Comparison of ENCODE assay signal across 14 mouse cellular contexts in the genomic region with DNA sequence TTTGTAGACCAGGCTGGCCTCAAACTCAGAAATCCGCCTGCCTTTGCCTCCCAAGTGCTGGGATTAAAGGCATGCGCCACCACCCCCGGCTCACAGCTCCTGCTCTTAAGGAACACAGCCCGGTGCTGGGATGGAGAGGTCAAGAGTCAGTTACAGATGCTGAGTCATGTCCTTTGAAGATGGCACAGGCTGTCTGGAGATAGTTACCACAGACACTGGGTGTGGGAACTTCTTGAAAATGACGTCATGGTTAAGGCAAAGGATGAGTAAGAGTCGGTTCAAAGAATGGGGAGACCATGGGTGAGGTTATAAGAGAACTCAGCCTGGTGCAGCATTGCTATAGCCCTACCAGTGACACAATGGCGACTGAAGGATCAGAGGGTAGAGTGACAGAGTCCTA. TPM values are rescaled to one million over a fixed set of nuclear protein-coding genes. Genes with fewer than 3 reads are reported as not detected.
DNase-seq lines count a peak whose midpoint lies in the region; ATAC-seq and TF ChIP-seq lines count a peak whose summit lies in the region.
"Had no signal": no experiment of that assay in that cellular context is flagged by ENCODE, and none has a peak within 500 bp of the region (broad histone marks: within the 10 kb centered on the region; RNA-seq: fewer than 3 reads in every experiment).

No protein-coding gene starts in this region.

- WGBS in lung, postnatal 0 days: 57% methylated on average over 7 of the region's 7 CpGs
- WGBS in liver, postnatal 0 days (ENCODE audit: insufficient replicate concordance): 34% methylated on average over 7 of the region's 7 CpGs

- no peak overlapping the region for H3K9ac ChIP-seq in lung, postnatal 0 days (replicated peaks; ENCODE audit: low read depth)
- no peak overlapping the region for H3K9ac ChIP-seq in MEL (ENCODE audit: control insufficient read depth, low read depth, low read length, poor library complexity, severe bottlenecking)
- no peak overlapping the region for H3K9ac ChIP-seq in liver, postnatal 0 days (replicated peaks)
- H3K9ac ChIP-seq: hindbrain, embryonic 12.5 days; lung, embryonic 14.5 days; midbrain, embryonic 12.5 days had no signal

- H3K36me3 ChIP-seq in lung, postnatal 0 days (ENCODE audit: insufficient read depth, low read length): no peaks in the 10 kb centered on the region
- peaks cover 0 to 4% of the 10 kb centered on the region in 2 experiments; a peak in 2 of 4 replicates for H3K36me3 ChIP-seq in MEL (ENCODE audit: control insufficient read depth in 1 of 2, insufficient read depth in 2 of 2, low read length in 2 of 2)
- no peaks in the 10 kb centered on the region for H3K36me3 ChIP-seq in liver, postnatal 0 days (replicated peaks; ENCODE audit: insufficient read depth, low read length)
- H3K36me3 ChIP-seq: hindbrain, embryonic 12.5 days; midbrain, embryonic 12.5 days had no signal

- no peak overlapping the region for H3K4me2 ChIP-seq in lung, postnatal 0 days (replicated peaks; ENCODE audit: low read depth, low read length)
- H3K4me2 ChIP-seq in liver, postnatal 0 days (ENCODE audit: low read depth, low read length): peak overlapping the region; percentile 28; the same call in 1 of the 2 replicates
- H3K4me2 ChIP-seq: hindbrain, embryonic 12.5 days; lung, embryonic 14.5 days; midbrain, embryonic 12.5 days had no signal

- H3K9me3 ChIP-seq in lung, postnatal 0 days (ENCODE audit: low read length): no peaks in the 10 kb centered on the region
- H3K9me3 ChIP-seq in MEL (replicated peaks; ENCODE audit: insufficient read depth, low read length): no peaks in the 10 kb centered on the region
- H3K9me3 ChIP-seq in liver, postnatal 0 days (ENCODE audit: low read length): no peaks in the 10 kb centered on the region
- H3K9me3 ChIP-seq: hindbrain, embryonic 12.5 days; midbrain, embryonic 12.5 days had no signal

- no peak for TF ChIP-seq RAD21 in MEL (IDR thresholded peaks at IDR 0.05; ENCODE audit: low read depth, low read length)

- no peak for TF ChIP-seq CTCF in lung, postnatal 0 days (IDR thresholded peaks at IDR 0.05)
- no peak for TF ChIP-seq CTCF in MEL (IDR thresholded peaks at IDR 0.05 in 2 of 3, conservative IDR thresholded peaks at IDR 0.05 in 1 of 3; ENCODE audit: control insufficient read depth in 1 of 3, insufficient read depth in 1 of 3, low read depth in 2 of 3, low read length in 3 of 3, poor library complexity in 1 of 3, severe bottlenecking in 1 of 3)
- TF ChIP-seq CTCF in liver, postnatal 0 days (IDR thresholded peaks at IDR 0.05; ENCODE audit: low read depth): no peak

- intact Hi-C loops in gastrocnemius, postnatal 36 days (cut with DNase I): no loop called here

- H3K4me1 ChIP-seq in lung, postnatal 0 days (ENCODE audit: insufficient read depth, low read depth, low read length): peaks cover 7% of the 10 kb centered on the region; the same call in 1 of the 2 replicates
- H3K4me1 ChIP-seq in MEL (ENCODE audit: control insufficient read depth in 1 of 2, insufficient read depth in 2 of 2, low read length in 2 of 2): peaks cover 0 to 6% of the 10 kb centered on the region in 2 experiments; a peak in 2 of 4 replicates
- peaks cover 13% of the 10 kb centered on the region for H3K4me1 ChIP-seq in liver, postnatal 0 days (ENCODE audit: insufficient read depth)

- peak; percentile 26; the same call in 1 of the 2 replicates for TF ChIP-seq EP300 in lung, postnatal 0 days (IDR thresholded peaks at IDR 0.05)
- TF ChIP-seq EP300 in MEL (IDR thresholded peaks at IDR 0.05; ENCODE audit: low read depth in 1 of 2, low read length in 2 of 2): peak in 1 of 2 experiments; percentile 15; a peak in 1 of 4 replicates
- peak; percentile 18; the same call in 1 of the 2 replicates for TF ChIP-seq EP300 in liver, postnatal 0 days (IDR thresholded peaks at IDR 0.05; ENCODE audit: low read depth)

- H3K27ac ChIP-seq in lung, postnatal 0 days (ENCODE audit: low read length): no peak overlapping the region
- H3K27ac ChIP-seq in MEL (ENCODE audit: control insufficient read depth, low read depth, low read length): no peak overlapping the region
- no peak overlapping the region for H3K27ac ChIP-seq in liver, postnatal 0 days (ENCODE audit: low read depth)
- H3K27ac ChIP-seq: hindbrain, embryonic 12.5 days; midbrain, embryonic 12.5 days had no signal

- no peaks in the 10 kb centered on the region for H3K27me3 ChIP-seq in lung, postnatal 0 days (replicated peaks; ENCODE audit: insufficient read depth, low read length)
- H3K27me3 ChIP-seq in MEL (ENCODE audit: control insufficient read depth in 1 of 2, insufficient read depth in 2 of 2, low read length in 2 of 2): peaks cover 0 to 2% of the 10 kb centered on the region in 2 experiments; a peak in 1 of 4 replicates
- no peaks in the 10 kb centered on the region for H3K27me3 ChIP-seq in liver, postnatal 0 days (ENCODE audit: insufficient read depth, low read length)
- H3K27me3 ChIP-seq: hindbrain, embryonic 12.5 days had no signal

- no peak for ATAC-seq in lung, postnatal 0 days
- ATAC-seq in common myeloid progenitor, adult 5-6 weeks (replicated peaks; ENCODE audit: low read depth, poor library complexity, severe bottlenecking): peak; percentile 60
- peak; percentile 90 for ATAC-seq in liver, postnatal 0 days
- ATAC-seq in activated CD4-positive, CD25-positive, alpha-beta regulatory T cell, adult 4 months: no peak

- no peaks in the 10 kb centered on the region for H3K79me2 ChIP-seq in MEL (ENCODE audit: control insufficient read depth, insufficient read depth, low read length, poor library complexity)

- peak; percentile 26 for DNase-seq in lung, postnatal 0 days (ENCODE audit: low spot score)
- DNase-seq in lung, postnatal 4 days: no peak
- DNase-seq in MEL (ENCODE audit: low read depth, low spot score): peak; percentile 60
- DNase-seq in liver, postnatal 0 days: peak; percentile 24
- no peak for DNase-seq in gastrocnemius, postnatal 10 days
- no peak for DNase-seq in gastrocnemius, postnatal 36 days
- DNase-seq: kidney, adult 11 months; lung, embryonic 14.5 days; right cerebral cortex, adult 18-20 months had no signal

- H3K4me3 ChIP-seq in lung, postnatal 0 days (ENCODE audit: low read depth, low read length): no peak overlapping the region
- H3K4me3 ChIP-seq in MEL (ENCODE audit: control insufficient read depth in 1 of 2, insufficient read depth in 1 of 2, low read depth in 2 of 2, low read length in 2 of 2): no peak overlapping the region
- no peak overlapping the region for H3K4me3 ChIP-seq in liver, postnatal 0 days (ENCODE audit: low read depth, low read length)
- H3K4me3 ChIP-seq: hindbrain, embryonic 12.5 days; midbrain, embryonic 12.5 days had no signal

- TF ChIP-seq POLR2A in MEL (IDR thresholded peaks at IDR 0.05; ENCODE audit: control insufficient read depth in 1 of 2, insufficient read depth in 1 of 2, low read depth in 1 of 2, low read length in 2 of 2, poor library complexity in 1 of 2): no peak

TF ChIP-seq in MEL, 35 proteins besides CTCF, POLR2A, EP300 and RAD21:
- TF ChIP-seq CHD1 (IDR thresholded peaks at IDR 0.05; ENCODE audit: low read depth, low read length) (no peak), GATA1 (IDR thresholded peaks at IDR 0.05; ENCODE audit: low read depth, low read length) (0 out of 2 replicates have a peak, but pooled peaks have one; percentile 7), ZMIZ1 (IDR thresholded peaks at IDR 0.05; ENCODE audit: low read depth, low read length) (no peak), MAFK (IDR thresholded peaks at IDR 0.05; ENCODE audit: borderline replicate concordance, low read depth, low read length) (no peak), ETS1 (IDR thresholded peaks at IDR 0.05; ENCODE audit: low read depth, low read length) (peak; percentile 80), MAZ (IDR thresholded peaks at IDR 0.05; ENCODE audit: low read depth, low read length) (no peak), MEF2A (IDR thresholded peaks at IDR 0.05; ENCODE audit: extremely low read depth, insufficient replicate concordance, low read depth, low read length, poor library complexity, severe bottlenecking) (no peak)
TF ChIP-seq in MEL: peak in this region for 2.

RNA-seq across cellular contexts. Expression of gene Klhdc8a, which starts 33.8 kb away (rescaled TPM):
- 4.1 and 4.4 TPM in 2 replicates for polyA plus RNA-seq in lung, postnatal 0 days (2015; fragmentation: Nextera tagmentation; extraction: Ambion mirVana)
- total RNA-seq in MEL (2012; rRNA removed): not detected in 2 replicates
- polyA plus RNA-seq in MEL (2012; ENCODE audit: insufficient read depth in 1 of 2, insufficient read length in 2 of 2, low read depth in 1 of 2, low replicate concordance in 2 of 2, missing spikeins in 1 of 2): not detected
- total RNA-seq in common myeloid progenitor, adult 5-6 weeks (2017): not detected in 2 replicates
- 0.32 and 0.40 TPM in 2 replicates for polyA plus RNA-seq in liver, postnatal 0 days (2015; fragmentation: Nextera tagmentation; extraction: Ambion mirVana)
- total RNA-seq in gastrocnemius, postnatal 10 days (2021): under 1 TPM; 0.45 to 0.52 TPM
- total RNA-seq in gastrocnemius, postnatal 36 days (2021): under 1 TPM; 0.07 to 0.10 TPM
- not detected for polyA plus RNA-seq in activated CD4-positive, CD25-positive, alpha-beta regulatory T cell, adult 4 months (2017; shearing (Covaris generic))

RNA-seq across cellular contexts. Expression of gene Gm10188, which starts 35.0 kb away (rescaled TPM):
- not detected in 2 replicates for polyA plus RNA-seq in lung, postnatal 0 days (2015; fragmentation: Nextera tagmentation; extraction: Ambion mirVana)
- total RNA-seq in MEL (2012; rRNA removed): not detected in 2 replicates
- not detected for polyA plus RNA-seq in MEL (2012; ENCODE audit: insufficient read depth in 1 of 2, insufficient read length in 2 of 2, low read depth in 1 of 2, low replicate concordance in 2 of 2, missing spikeins in 1 of 2)
- total RNA-seq in common myeloid progenitor, adult 5-6 weeks (2017): not detected in 2 replicates
- polyA plus RNA-seq in liver, postnatal 0 days (2015; fragmentation: Nextera tagmentation; extraction: Ambion mirVana): not detected in 2 replicates
- not detected for total RNA-seq in gastrocnemius, postnatal 10 days (2021)
- not detected for total RNA-seq in gastrocnemius, postnatal 36 days (2021)
- polyA plus RNA-seq in activated CD4-positive, CD25-positive, alpha-beta regulatory T cell, adult 4 months (2017; shearing (Covaris generic)): not detected
- total RNA-seq: left cerebral cortex, postnatal 14 days had no signal
- polyA plus RNA-seq: lung, embryonic 14.5 days had no signal

RNA-seq across cellular contexts. Expression of gene Nuak2, which starts 51.3 kb away (rescaled TPM):
- polyA plus RNA-seq in lung, postnatal 0 days (2015; fragmentation: Nextera tagmentation; extraction: Ambion mirVana): 11.9 and 12.1 TPM in 2 replicates
- total RNA-seq in MEL (2012; rRNA removed): 2.8 and 3.2 TPM in 2 replicates
- polyA plus RNA-seq in MEL (2012; ENCODE audit: insufficient read depth in 1 of 2, insufficient read length in 2 of 2, low read depth in 1 of 2, low replicate concordance in 2 of 2, missing spikeins in 1 of 2): 1 to 10 TPM in 1 of 2 experiments, not detected in 1; 3.0 TPM
- 8.0 and 12.0 TPM in 2 replicates for total RNA-seq in common myeloid progenitor, adult 5-6 weeks (2017)
- polyA plus RNA-seq in liver, postnatal 0 days (2015; fragmentation: Nextera tagmentation; extraction: Ambion mirVana): 6.0 and 6.8 TPM in 2 replicates
- 1 to 10 TPM; 2.0 to 2.2 TPM for total RNA-seq in gastrocnemius, postnatal 10 days (2021)
- total RNA-seq in gastrocnemius, postnatal 36 days (2021): under 1 TPM; 0.59 to 0.99 TPM
- 1 to 10 TPM; 2.0 TPM for polyA plus RNA-seq in activated CD4-positive, CD25-positive, alpha-beta regulatory T cell, adult 4 months (2017; shearing (Covaris generic))

Comparison
In these comparisons a context has a peak if more than half of its experiments do, and no peak if none do; other contexts are left out.
1. DNase-seq: peak in lung, postnatal 0 days (single experiment), MEL (single experiment) and liver, postnatal 0 days (single experiment); none in lung, postnatal 4 days (0 of 2), gastrocnemius, postnatal 10 days (single experiment) and gastrocnemius, postnatal 36 days (0 of 2).
2. ATAC-seq: peak in common myeloid progenitor, adult 5-6 weeks (single experiment) and liver, postnatal 0 days (single experiment); none in lung, postnatal 0 days (single experiment) and activated CD4-positive, CD25-positive, alpha-beta regulatory T cell, adult 4 months (single experiment).